In genomic region chr10:59907695-59908299, GRCm38 (mm10) we compare ENCODE assay signal across 7 mouse cellular contexts. TPM values are rescaled to one million over a fixed set of nuclear protein-coding genes. Genes with fewer than 3 reads are reported as not detected.
DNase-seq lines count a peak whose midpoint lies in the region; ATAC-seq and TF ChIP-seq lines count a peak whose summit lies in the region.

No protein-coding gene starts in this region.

- peak overlapping the region; percentile 1; the same call in 1 of the 2 replicates for H3K4me2 ChIP-seq in heart, postnatal 0 days (ENCODE audit: low read depth, low read length)
- H3K4me2 ChIP-seq in liver, embryonic 12.5 days, result peak overlapping the region; percentile 22; the same call in 1 of the 2 replicates

- DNase-seq in left cerebral cortex, postnatal 4 days, result peak; percentile 64
- DNase-seq in left cerebral cortex, postnatal 10 days (ENCODE audit: extremely low spot score in 1 of 2, low spot score in 2 of 2), result no peak
- DNase-seq in ZHBTc4 (ENCODE audit: low read depth, low spot score), result peak; percentile 62
- DNase-seq in heart, postnatal 0 days (ENCODE audit: low spot score), result peak; percentile 87
- peak; percentile 39 to 40 for DNase-seq in spleen, postnatal 10 days (ENCODE audit: low spot score in 2 of 2)
- DNase-seq in embryo, embryonic 9.5 days (ENCODE audit: extremely low spot score), result no peak

- peak overlapping the region; percentile 82 for H3K27ac ChIP-seq in heart, postnatal 0 days (ENCODE audit: low read depth)
- H3K27ac ChIP-seq in liver, embryonic 12.5 days, result peak overlapping the region; percentile 58

- TF ChIP-seq CTCF in heart, postnatal 0 days (IDR thresholded peaks at IDR 0.05; ENCODE audit: low read depth), result no peak

- H3K4me1 ChIP-seq in heart, postnatal 0 days (ENCODE audit: control insufficient read depth, insufficient read depth), result peaks cover 50% of the 10 kb centered on the region
- peaks cover 53% of the 10 kb centered on the region for H3K4me1 ChIP-seq in liver, embryonic 12.5 days

- H3K9ac ChIP-seq in heart, postnatal 0 days (replicated peaks; ENCODE audit: low read depth, low read length), result peak overlapping the region; percentile 4
- peak overlapping the region; percentile 53 for H3K9ac ChIP-seq in liver, embryonic 12.5 days

- ATAC-seq in heart, postnatal 0 days (ENCODE audit: insufficient read depth, low read depth), result peak; percentile 51
- peak; percentile 14; the same call in 1 of the 2 replicates for ATAC-seq in liver, embryonic 12.5 days

- intact Hi-C loops in left cerebral cortex, postnatal 4 days (cut with DNase I), result no loop called here
- intact Hi-C loops in left cerebral cortex, postnatal 10 days (cut with DNase I), result no loop called here

- no peaks in the 10 kb centered on the region for H3K27me3 ChIP-seq in heart, postnatal 0 days (ENCODE audit: control insufficient read depth, insufficient read depth, low read length)
- H3K27me3 ChIP-seq in liver, embryonic 12.5 days (replicated peaks), result peaks cover 50% of the 10 kb centered on the region

- H3K4me3 ChIP-seq in heart, postnatal 0 days (ENCODE audit: low read depth, low read length), result no peak overlapping the region
- no peak overlapping the region for H3K4me3 ChIP-seq in liver, embryonic 12.5 days

- no peaks in the 10 kb centered on the region for H3K36me3 ChIP-seq in heart, postnatal 0 days (replicated peaks; ENCODE audit: control insufficient read depth, insufficient read depth, low read length)
- H3K36me3 ChIP-seq in liver, embryonic 12.5 days, result no peaks in the 10 kb centered on the region

- H3K9me3 ChIP-seq in heart, postnatal 0 days (replicated peaks; ENCODE audit: control insufficient read depth, low read length), result no peaks in the 10 kb centered on the region
- no peaks in the 10 kb centered on the region for H3K9me3 ChIP-seq in liver, embryonic 12.5 days (replicated peaks)

- no peak for TF ChIP-seq EP300 in heart, postnatal 0 days (IDR thresholded peaks at IDR 0.05; ENCODE audit: low read depth)

- 12% methylated on average over 7 of the region's 7 CpGs for WGBS in heart, postnatal 0 days
- 20% methylated on average over 7 of the region's 7 CpGs for WGBS in liver, embryonic 12.5 days (ENCODE audit: insufficient replicate concordance)

RNA-seq across cellular contexts. Expression of gene Dnajb12, which starts 28.4 kb away (rescaled TPM):
- 10 to 100 TPM; 32.1 to 37.7 TPM for total RNA-seq in left cerebral cortex, postnatal 4 days (2021)
- total RNA-seq in left cerebral cortex, postnatal 10 days (2021), result 10 to 100 TPM; 44.9 to 47.1 TPM
- total RNA-seq in heart, postnatal 0 days (2014; rRNA removed; ENCODE audit: low replicate concordance), result 48.5 and 50.0 TPM in 2 replicates
- polyA plus RNA-seq in heart, postnatal 0 days (2015; fragmentation: Nextera tagmentation; extraction: Ambion mirVana), result 18.4 and 18.5 TPM in 2 replicates
- 18.0 and 18.7 TPM in 2 replicates for polyA plus RNA-seq in liver, embryonic 12.5 days (2016; fragmentation: Nextera tagmentation; extraction: Ambion mirVana)

RNA-seq across cellular contexts. Expression of gene Ddit4, which starts 43.8 kb away (rescaled TPM):
- total RNA-seq in left cerebral cortex, postnatal 4 days (2021), result 10 to 100 TPM; 50.6 to 52.2 TPM
- 10 to 100 TPM; 52.2 to 67.8 TPM for total RNA-seq in left cerebral cortex, postnatal 10 days (2021)
- total RNA-seq in heart, postnatal 0 days (2014; rRNA removed; ENCODE audit: low replicate concordance), result 30.3 and 35.6 TPM in 2 replicates
- polyA plus RNA-seq in heart, postnatal 0 days (2015; fragmentation: Nextera tagmentation; extraction: Ambion mirVana), result 17.0 and 17.4 TPM in 2 replicates
- 5.4 and 6.9 TPM in 2 replicates for polyA plus RNA-seq in liver, embryonic 12.5 days (2016; fragmentation: Nextera tagmentation; extraction: Ambion mirVana)

Comparison
In these comparisons a context has a peak if more than half of its experiments do, and no peak if none do; other contexts are left out.
1. DNase-seq: peak in left cerebral cortex, postnatal 4 days (single experiment), ZHBTc4 (single experiment), heart, postnatal 0 days (single experiment) and spleen, postnatal 10 days (2 of 2); none in left cerebral cortex, postnatal 10 days (0 of 2) and embryo, embryonic 9.5 days (single experiment).